Mouse (Mus musculus) embryonic fibroblast, embryonic 13.5 days (primary cell): Measurements from ENCODE around the gene Rabgap1l. TPM values are rescaled to one million over a fixed set of nuclear protein-coding genes. Genes with fewer than 3 reads are reported as not detected.
A peak's percentile ranks its signal among the peaks of the same experiment; 100 is the strongest.

Experiments used
- H3K27ac ChIP-seq: 2 replicates; pipeline ENCODE4 v1.5.1; 2012; ENCODE audit warnings: low read length, control low read depth, inconsistent platforms; ENCODE audit not compliant: insufficient read depth
- H3K4me1 ChIP-seq: 2 replicates; pipeline ENCODE4 v1.6.1; 2011; ENCODE audit warnings: low read length; ENCODE audit not compliant: control insufficient read depth, insufficient read depth
- H3K4me3 ChIP-seq: 2 replicates; pipeline ENCODE4 v1.5.1; 2011; ENCODE audit warnings: mild to moderate bottlenecking, control low read depth, low read length; ENCODE audit not compliant: insufficient read depth
- CTCF ChIP-seq: IDR thresholded peaks from 2 replicates; pipeline ENCODE4 v1.5.1; 2011; ENCODE audit warnings: mild to moderate bottlenecking, control low read depth, low read length, moderate library complexity, borderline replicate concordance; ENCODE audit not compliant: insufficient read depth
- POLR2A ChIP-seq: IDR thresholded peaks from 2 replicates; pipeline ENCODE4 v1.6.1; 2011; ENCODE audit warnings: low read depth, mild to moderate bottlenecking, control low read depth, low read length, moderate library complexity
- polyA plus RNA-seq: library from polyadenylated mRNA; stranded (reverse); fragments of >200 nt; gene quantifications from 2 replicates; pipeline ENCODE4 v1.2.4, GENCODE M21; 2011; ENCODE audit warnings: low read depth; ENCODE audit not compliant: missing spikeins, insufficient read length

The Rabgap1l gene
- polyA plus RNA-seq, 1 experiment, result 43.2 TPM

DNA sequence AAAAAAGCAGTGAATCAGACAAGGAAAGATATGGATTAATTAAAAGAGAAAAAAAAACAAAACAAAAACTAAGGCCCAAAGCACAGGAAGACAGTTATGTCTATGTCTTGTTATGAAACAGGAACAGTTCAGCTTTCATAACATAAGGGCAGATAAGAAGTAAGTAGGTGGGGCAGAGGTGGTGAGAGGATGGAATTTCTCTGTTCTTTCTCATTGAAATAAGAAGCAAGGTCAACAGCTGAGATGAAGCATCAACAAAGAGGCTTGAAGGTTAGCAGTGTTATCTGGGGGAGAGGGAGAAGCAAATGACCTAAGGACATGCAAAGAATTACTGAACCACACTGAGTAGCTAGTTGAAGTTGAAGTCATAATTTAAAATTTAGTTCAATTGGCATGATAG, 19.4 kb upstream of the Rabgap1l start:
- no peaks in the 10 kb centered on the region for H3K4me1 ChIP-seq
- no peak overlapping the region for H3K27ac ChIP-seq
- no peak overlapping the region for H3K4me3 ChIP-seq
- TF ChIP-seq POLR2A (no peak), CTCF (no peak)

DNA sequence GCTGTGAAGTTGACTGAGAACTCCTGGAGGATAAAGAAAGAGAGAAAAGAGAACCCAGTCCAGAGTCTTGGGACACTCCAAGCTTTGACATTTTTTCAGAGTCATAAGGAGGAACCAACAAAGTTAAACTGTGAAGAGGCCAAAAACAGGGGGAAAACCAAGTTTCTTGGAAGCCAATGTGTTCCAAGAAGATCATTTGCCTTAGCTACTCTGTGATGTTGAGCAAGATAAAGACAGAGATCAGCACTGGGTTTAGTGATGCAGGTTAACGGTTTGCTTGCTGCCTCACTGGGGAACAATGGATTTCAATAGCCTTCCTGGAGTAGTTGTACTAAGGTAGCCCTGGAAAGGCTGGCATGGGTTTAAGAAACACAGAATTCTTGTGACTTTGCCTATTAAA, 18.9 kb upstream of the Rabgap1l start:
- no peak for TF ChIP-seq POLR2A
- no peak for TF ChIP-seq CTCF
- Histone ChIP-seq H3K4me1 (no peaks in the 10 kb centered on the region), H3K4me3 (no peak overlapping the region), H3K27ac (no peak overlapping the region)

DNA sequence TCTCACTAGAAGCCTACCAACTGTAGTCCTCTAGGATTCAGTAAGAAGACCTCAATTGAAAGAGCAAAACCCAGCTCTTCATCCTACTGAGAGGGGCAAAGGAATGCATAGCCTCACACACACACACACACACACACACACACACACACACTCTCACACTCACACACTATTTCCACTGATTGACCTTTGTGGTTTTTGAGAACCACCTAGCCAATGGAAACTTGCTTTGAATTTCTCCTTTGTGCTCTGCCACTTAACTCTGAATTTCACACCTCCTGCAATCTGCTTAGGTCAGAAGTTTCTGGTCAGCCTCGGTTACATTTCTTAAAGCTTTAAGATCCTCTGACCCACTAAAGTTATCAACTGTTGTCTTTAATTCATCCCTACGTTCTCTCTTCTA, 12.3 kb upstream of the Rabgap1l start:
- TF ChIP-seq POLR2A (no peak), CTCF (no peak)
- Histone ChIP-seq H3K4me1 (no peaks in the 10 kb centered on the region), H3K4me3 (no peak overlapping the region), H3K27ac (no peak overlapping the region)

DNA sequence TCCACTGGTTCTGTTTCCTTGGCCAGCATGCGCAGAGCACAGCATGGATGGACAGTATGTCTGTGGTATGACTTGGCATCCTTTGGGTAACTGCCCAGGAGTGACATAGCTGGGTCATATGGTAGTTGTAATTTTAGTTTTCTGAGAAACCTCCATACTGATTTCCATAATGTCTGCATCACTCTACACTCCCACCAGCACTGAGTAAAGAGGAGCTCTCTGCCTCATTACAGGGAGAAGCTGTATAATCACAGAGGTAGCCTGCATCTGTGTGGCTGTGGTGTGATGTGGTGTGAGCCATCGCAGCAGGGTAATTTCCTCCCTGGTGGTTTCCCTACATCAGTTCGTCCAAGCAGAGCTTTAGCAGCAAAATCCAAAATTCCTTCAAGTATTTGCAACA, 7.0 kb upstream of the Rabgap1l start:
- Histone ChIP-seq H3K4me1 (no peaks in the 10 kb centered on the region), H3K4me3 (no peak overlapping the region), H3K27ac (no peak overlapping the region)
- no peak for TF ChIP-seq POLR2A
- no peak for TF ChIP-seq CTCF

DNA sequence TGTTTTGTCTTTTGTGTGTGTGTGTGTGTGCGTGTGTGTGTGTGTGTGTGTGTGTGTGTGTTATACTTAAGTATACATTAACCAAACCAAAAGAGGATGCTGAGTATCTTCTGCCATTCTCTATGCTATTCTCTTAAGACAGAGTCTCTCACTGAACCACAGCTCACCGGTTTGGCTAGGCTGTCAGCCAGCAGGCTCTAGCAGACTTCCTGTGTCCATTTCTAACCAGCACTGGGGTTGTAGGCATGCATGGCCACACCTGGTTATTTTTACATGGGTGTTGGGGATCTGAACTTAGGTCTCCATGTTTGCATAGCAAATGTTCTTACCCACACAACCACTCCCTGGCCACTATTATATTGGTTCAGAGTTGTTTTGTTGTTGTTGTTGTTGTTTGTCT, 2.0 kb upstream of the Rabgap1l start:
- no peak overlapping the region for H3K27ac ChIP-seq
- H3K4me1 ChIP-seq, result no peaks in the 10 kb centered on the region
- TF ChIP-seq POLR2A, result no peak
- TF ChIP-seq CTCF, result no peak
- no peak overlapping the region for H3K4me3 ChIP-seq

DNA sequence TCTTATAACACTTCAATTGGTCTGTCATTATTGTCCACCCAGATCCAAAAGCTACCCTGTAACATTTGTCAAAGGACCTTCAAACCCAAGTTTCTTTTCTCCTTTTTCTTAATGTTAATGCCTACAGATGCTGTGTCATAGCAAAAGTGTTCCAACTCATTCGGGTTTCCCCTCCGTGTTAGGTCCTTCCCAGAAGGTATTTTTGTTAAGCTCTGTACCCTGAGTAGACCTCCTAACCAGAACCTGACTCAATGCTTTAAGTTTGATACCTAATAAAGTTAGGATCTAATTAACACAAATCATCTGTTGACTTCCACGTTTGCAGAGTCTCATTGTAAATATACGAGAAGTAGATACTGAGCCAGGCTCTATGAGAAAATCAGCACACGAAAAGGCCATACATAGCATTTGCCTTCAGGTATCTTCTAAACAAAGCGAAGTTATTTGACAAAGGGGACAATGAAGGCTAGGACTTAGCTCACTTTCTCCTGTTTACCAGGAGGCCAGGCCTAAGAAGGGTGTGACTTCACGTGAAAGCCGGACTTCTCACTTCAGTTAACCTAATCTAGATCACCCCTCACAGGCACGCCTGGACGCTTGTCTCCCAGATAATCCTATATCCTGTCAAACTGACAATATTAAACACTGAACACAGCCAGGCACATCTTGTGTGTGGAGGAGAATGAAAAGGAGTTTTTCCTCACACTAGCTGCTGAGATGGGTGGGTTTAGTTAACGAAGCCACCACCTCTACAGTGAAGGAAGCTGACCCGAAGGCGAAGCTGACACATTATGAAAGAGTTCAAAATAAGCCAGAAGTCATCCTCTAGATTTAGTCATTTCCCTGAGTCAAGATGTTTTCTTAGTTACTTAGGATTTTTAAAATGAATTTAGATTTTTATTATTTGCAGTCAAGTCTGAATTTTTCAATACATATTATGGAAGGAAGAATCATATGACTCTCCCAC, 1.1 kb upstream of the Rabgap1l start:
- H3K4me3 ChIP-seq, result no peak overlapping the region
- H3K27ac ChIP-seq, result no peak overlapping the region
- no peaks in the 10 kb centered on the region for H3K4me1 ChIP-seq
- TF ChIP-seq CTCF (no peak), POLR2A (no peak)

DNA sequence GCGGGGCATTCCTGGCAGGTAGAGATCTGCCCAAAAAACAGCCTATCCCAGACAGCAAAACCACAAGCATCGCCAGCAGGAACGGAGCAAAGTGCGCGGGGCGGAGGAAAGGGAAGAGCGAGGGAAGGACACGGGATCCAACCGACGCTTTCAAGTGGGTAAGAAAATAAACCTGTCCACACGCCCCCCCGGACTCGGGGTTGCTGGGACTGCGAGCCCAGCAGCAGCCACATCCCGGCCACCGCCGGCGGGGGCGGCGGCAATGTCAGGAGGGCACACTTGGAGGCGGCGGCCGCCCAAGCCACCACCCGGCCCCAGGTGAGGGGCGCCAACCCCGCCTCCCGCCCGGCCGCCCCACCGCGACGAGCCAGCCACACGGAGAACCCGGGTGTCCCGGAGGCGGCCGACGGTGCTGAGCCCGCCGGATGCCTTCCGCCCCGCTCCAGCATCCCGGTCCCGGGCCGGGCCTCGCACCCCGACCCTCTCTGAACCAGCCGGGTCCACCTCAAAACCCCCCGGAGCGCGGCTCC, 790 bp downstream of the Rabgap1l start:
- TF ChIP-seq POLR2A (no peak), CTCF (no peak)

DNA sequence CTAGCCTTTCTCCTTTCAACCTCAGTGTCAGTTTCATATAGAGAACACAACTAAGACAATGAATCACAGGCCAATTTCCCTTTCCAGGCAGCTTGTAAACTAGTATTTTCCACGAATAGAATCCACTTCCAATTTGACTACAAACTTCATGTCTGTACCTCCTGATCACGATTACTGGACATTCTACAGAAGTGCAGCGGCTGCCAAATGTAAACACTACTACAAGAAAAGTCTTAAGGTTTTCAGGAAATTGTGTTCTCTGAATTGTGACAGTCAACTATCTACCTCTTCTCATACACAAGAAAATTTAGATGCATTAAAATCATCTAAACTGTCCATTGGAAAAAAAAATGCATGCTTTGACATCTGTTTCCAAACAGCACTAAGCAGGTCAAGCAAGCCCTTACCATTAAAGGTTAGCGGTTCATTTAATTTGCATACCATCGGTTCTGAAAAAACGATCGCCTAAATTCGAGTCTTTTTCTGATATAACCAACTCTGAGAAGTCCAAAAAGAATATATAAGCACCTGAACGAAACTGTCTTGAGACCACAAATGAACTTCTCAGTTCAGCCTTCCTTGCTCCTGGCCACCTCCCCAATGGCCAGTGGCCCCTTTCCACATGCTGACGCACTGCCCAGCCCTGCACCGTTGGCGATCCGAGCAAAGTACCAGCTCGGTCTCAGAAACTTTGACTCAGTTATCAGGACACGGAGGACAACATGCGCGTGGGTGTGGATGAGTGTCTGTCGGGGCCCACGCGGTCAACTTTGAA, 1.4 kb downstream of the Rabgap1l start:
- Histone ChIP-seq H3K4me1 (no peaks in the 10 kb centered on the region), H3K27ac (no peak overlapping the region), H3K4me3 (peak overlapping the region; percentile 53)
- no peak for TF ChIP-seq CTCF
- TF ChIP-seq POLR2A, result no peak

More for the DNA sequence above, 790 bp downstream of the Rabgap1l start:
- Histone ChIP-seq H3K4me3 (peak overlapping the region; percentile 53), H3K27ac (no peak overlapping the region), H3K4me1 (no peaks in the 10 kb centered on the region)

DNA sequence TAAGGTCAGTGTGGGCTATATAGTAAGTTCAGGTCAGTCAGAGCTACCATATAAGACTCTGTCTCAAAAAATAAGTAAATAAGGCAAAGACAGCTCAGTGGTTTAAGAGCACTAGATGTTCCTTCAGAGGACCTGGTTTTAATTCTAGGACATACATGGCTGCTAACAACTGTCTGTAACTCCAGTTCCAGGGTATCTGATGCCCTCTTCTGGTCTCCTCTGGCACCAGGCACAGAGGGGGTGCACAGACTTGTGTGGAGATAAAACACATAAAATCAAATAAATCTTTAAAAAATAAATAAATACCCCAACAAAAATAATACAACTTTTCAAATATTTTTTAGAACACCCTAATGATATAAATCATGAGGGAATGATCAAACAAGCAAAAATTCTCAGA, 2.4 kb downstream of the Rabgap1l start:
- no peak for TF ChIP-seq CTCF
- TF ChIP-seq POLR2A, result no peak
- Histone ChIP-seq H3K27ac (no peak overlapping the region), H3K4me1 (no peaks in the 10 kb centered on the region), H3K4me3 (no peak overlapping the region)

DNA sequence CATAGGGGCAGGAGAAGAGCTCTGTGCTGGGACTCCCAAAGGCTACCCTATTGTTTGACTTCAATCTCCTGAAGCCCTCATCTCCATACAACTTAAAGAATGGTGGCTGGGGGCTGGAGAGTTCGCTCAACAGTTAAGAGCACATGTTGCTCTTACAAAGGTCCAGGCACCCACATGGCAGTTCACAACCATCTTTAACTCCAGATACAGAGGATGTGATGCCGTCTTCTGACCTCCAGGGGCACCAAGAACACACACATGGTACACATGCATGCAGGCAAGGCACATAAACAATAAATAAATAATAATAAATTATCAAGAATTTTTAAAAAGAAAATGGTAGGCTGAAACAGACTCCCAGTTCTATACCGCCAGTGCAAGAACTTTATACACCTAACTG, 3.1 kb downstream of the Rabgap1l start:
- Histone ChIP-seq H3K4me1 (no peaks in the 10 kb centered on the region), H3K4me3 (no peak overlapping the region), H3K27ac (no peak overlapping the region)
- no peak for TF ChIP-seq CTCF
- no peak for TF ChIP-seq POLR2A
